ENCODE assay signal across 10 mouse cellular contexts in the genomic region with DNA sequence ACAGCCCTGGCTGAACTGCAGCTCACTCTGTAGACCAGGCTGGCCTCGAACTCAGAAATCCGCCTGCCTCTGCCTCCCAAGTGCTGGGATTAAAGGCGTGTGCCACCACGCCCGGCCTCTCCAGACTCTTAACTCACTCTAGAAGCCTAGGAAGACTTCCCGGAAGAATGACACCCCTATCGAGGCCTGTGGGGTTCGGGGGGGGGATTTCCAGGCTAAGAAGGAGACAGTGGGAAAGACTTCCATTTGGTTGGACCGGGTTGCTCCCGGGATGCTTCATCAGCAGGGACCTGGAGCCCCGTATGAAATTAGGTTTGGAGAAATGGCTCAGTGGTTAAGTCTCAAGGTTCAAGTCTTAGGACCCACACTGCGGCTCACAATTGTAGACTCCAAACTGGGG. TPM values are rescaled to one million over a fixed set of nuclear protein-coding genes. Genes with fewer than 3 reads are reported as not detected.
DNase-seq lines count a peak whose midpoint lies in the region; ATAC-seq and TF ChIP-seq lines count a peak whose summit lies in the region.
"Had no signal": no experiment of that assay in that cellular context is flagged by ENCODE, and none has a peak within 500 bp of the region (broad histone marks: within the 10 kb centered on the region; RNA-seq: fewer than 3 reads in every experiment).

No protein-coding gene starts in this region.

- H3K27ac ChIP-seq in layer of hippocampus, adult 2 months = peak overlapping the region; percentile 97
- H3K27ac ChIP-seq in forebrain, embryonic 10.5 days = peak overlapping the region; percentile 92
- peak overlapping the region; percentile 73 for H3K27ac ChIP-seq in limb, embryonic 13.5 days
- peak overlapping the region; percentile 89 for H3K27ac ChIP-seq in neural tube, embryonic 15.5 days (replicated peaks)

- peak overlapping the region; percentile 69 for H3K9ac ChIP-seq in limb, embryonic 13.5 days
- peak overlapping the region; percentile 46 for H3K9ac ChIP-seq in neural tube, embryonic 15.5 days (replicated peaks)

- H3K4me1 ChIP-seq in forebrain, embryonic 10.5 days = peaks cover 41% of the 10 kb centered on the region
- H3K4me1 ChIP-seq in limb, embryonic 13.5 days = peaks cover 16% of the 10 kb centered on the region
- peaks cover 29% of the 10 kb centered on the region for H3K4me1 ChIP-seq in neural tube, embryonic 15.5 days

- H3K4me2 ChIP-seq in limb, embryonic 13.5 days (replicated peaks) = peak overlapping the region; percentile 80
- H3K4me2 ChIP-seq in neural tube, embryonic 15.5 days = peak overlapping the region; percentile 85

- H3K4me3 ChIP-seq in layer of hippocampus, adult 2 months = peak overlapping the region; percentile 87
- H3K4me3 ChIP-seq in forebrain, embryonic 10.5 days = peak overlapping the region; percentile 94
- peak overlapping the region; percentile 86 for H3K4me3 ChIP-seq in limb, embryonic 13.5 days
- peak overlapping the region; percentile 88 for H3K4me3 ChIP-seq in neural tube, embryonic 15.5 days (replicated peaks)

- ATAC-seq in limb, embryonic 13.5 days (ENCODE audit: low FRiP score, low read depth) = no peak
- no peak for ATAC-seq in neural tube, embryonic 15.5 days (ENCODE audit: low FRiP score)

- no peaks in the 10 kb centered on the region for H3K9me3 ChIP-seq in forebrain, embryonic 10.5 days
- no peaks in the 10 kb centered on the region for H3K9me3 ChIP-seq in limb, embryonic 13.5 days
- no peaks in the 10 kb centered on the region for H3K9me3 ChIP-seq in neural tube, embryonic 15.5 days (replicated peaks)

- 90% methylated on average over 12 of the region's 12 CpGs for WGBS in forebrain, embryonic 10.5 days
- 89% methylated on average over 12 of the region's 12 CpGs for WGBS in limb, embryonic 13.5 days
- 89% methylated on average over 12 of the region's 12 CpGs for WGBS in neural tube, embryonic 15.5 days

- H3K27me3 ChIP-seq in forebrain, embryonic 10.5 days (ENCODE audit: poor library complexity, severe bottlenecking) = no peaks in the 10 kb centered on the region
- no peaks in the 10 kb centered on the region for H3K27me3 ChIP-seq in limb, embryonic 13.5 days
- H3K27me3 ChIP-seq in neural tube, embryonic 15.5 days (replicated peaks) = no peaks in the 10 kb centered on the region

- no peak for DNase-seq in layer of hippocampus, adult 2 months (ENCODE audit: low spot score in 2 of 2)
- no peak for DNase-seq in layer of hippocampus, postnatal 14 days (ENCODE audit: low spot score in 2 of 2)
- DNase-seq in forebrain, embryonic 10.5 days (ENCODE audit: extremely low spot score, low spot score) = no peak
- no peak for DNase-seq in cerebellum, adult 11-12 months
- DNase-seq in frontal cortex, postnatal 25 days (ENCODE audit: low spot score in 2 of 2) = no peak
- no peak for DNase-seq in urinary bladder, postnatal 36 days (ENCODE audit: low spot score in 2 of 2)

- peaks cover 12% of the 10 kb centered on the region; the same call in 1 of the 2 replicates for H3K36me3 ChIP-seq in forebrain, embryonic 10.5 days (replicated peaks)
- H3K36me3 ChIP-seq in limb, embryonic 13.5 days = peaks cover 6% of the 10 kb centered on the region; the same call in 1 of the 2 replicates
- no peaks in the 10 kb centered on the region for H3K36me3 ChIP-seq in neural tube, embryonic 15.5 days

- no peak for TF ChIP-seq CTCF in layer of hippocampus, adult 2 months (conservative IDR thresholded peaks at IDR 0.05)

RNA-seq across cellular contexts. Expression of gene Fpgs, which starts 9.3 kb away (rescaled TPM):
- 10 to 100 TPM; 10.7 to 14.6 TPM for total RNA-seq in layer of hippocampus, adult 2 months (2021)
- total RNA-seq in layer of hippocampus, postnatal 14 days (2021) = 10 to 100 TPM; 11.6 to 13.0 TPM
- polyA plus RNA-seq in forebrain, embryonic 10.5 days (2016; fragmentation: Nextera tagmentation; extraction: Ambion mirVana) = 27.4 and 29.5 TPM in 2 replicates
- 34.3 and 35.4 TPM in 2 replicates for polyA plus RNA-seq in limb, embryonic 13.5 days (2015; fragmentation: Nextera tagmentation; extraction: Ambion mirVana)
- polyA plus RNA-seq in neural tube, embryonic 15.5 days (2015; fragmentation: Nextera tagmentation; extraction: Ambion mirVana) = 19.3 and 20.6 TPM in 2 replicates

RNA-seq across cellular contexts. Expression of gene Cdk9, which starts 18.2 kb away (rescaled TPM):
- total RNA-seq in layer of hippocampus, adult 2 months (2021) = 100 to 1,000 TPM; 115 to 121 TPM
- total RNA-seq in layer of hippocampus, postnatal 14 days (2021) = 10 to 100 TPM; 88.8 to 91.1 TPM
- 135 and 139 TPM in 2 replicates for polyA plus RNA-seq in forebrain, embryonic 10.5 days (2016; fragmentation: Nextera tagmentation; extraction: Ambion mirVana)
- polyA plus RNA-seq in limb, embryonic 13.5 days (2015; fragmentation: Nextera tagmentation; extraction: Ambion mirVana) = 106 and 112 TPM in 2 replicates
- polyA plus RNA-seq in neural tube, embryonic 15.5 days (2015; fragmentation: Nextera tagmentation; extraction: Ambion mirVana) = 63.0 and 82.4 TPM in 2 replicates

RNA-seq across cellular contexts. Expression of gene Sh2d3c, which starts 26.2 kb away (rescaled TPM):
- 10 to 100 TPM; 18.9 to 20.1 TPM for total RNA-seq in layer of hippocampus, adult 2 months (2021)
- 10 to 100 TPM; 31.4 to 33.2 TPM for total RNA-seq in layer of hippocampus, postnatal 14 days (2021)
- 28.6 and 30.2 TPM in 2 replicates for polyA plus RNA-seq in forebrain, embryonic 10.5 days (2016; fragmentation: Nextera tagmentation; extraction: Ambion mirVana)
- polyA plus RNA-seq in limb, embryonic 13.5 days (2015; fragmentation: Nextera tagmentation; extraction: Ambion mirVana) = 21.2 and 22.9 TPM in 2 replicates
- polyA plus RNA-seq in neural tube, embryonic 15.5 days (2015; fragmentation: Nextera tagmentation; extraction: Ambion mirVana) = 50.1 and 51.5 TPM in 2 replicates

RNA-seq across cellular contexts. Expression of gene 6330409D20Rik, which starts 46.1 kb away (rescaled TPM):
- total RNA-seq in layer of hippocampus, adult 2 months (2021) = 1 to 10 TPM; 1.4 to 2.9 TPM
- 1 to 10 TPM; 2.8 to 2.9 TPM for total RNA-seq in layer of hippocampus, postnatal 14 days (2021)
- 0.69 and 1.2 TPM in 2 replicates for polyA plus RNA-seq in forebrain, embryonic 10.5 days (2016; fragmentation: Nextera tagmentation; extraction: Ambion mirVana)
- 0.51 TPM in 1 of 2 replicates, not detected in the other for polyA plus RNA-seq in limb, embryonic 13.5 days (2015; fragmentation: Nextera tagmentation; extraction: Ambion mirVana)
- polyA plus RNA-seq in neural tube, embryonic 15.5 days (2015; fragmentation: Nextera tagmentation; extraction: Ambion mirVana) = 2.9 and 3.6 TPM in 2 replicates
- total RNA-seq: gastrocnemius, adult 8-10 months; neutrophil, adult 5-6 weeks had no signal

RNA-seq across cellular contexts. Expression of gene Eng, which starts 48.3 kb away (rescaled TPM):
- total RNA-seq in layer of hippocampus, adult 2 months (2021) = 10 to 100 TPM; 16.4 to 19.7 TPM
- total RNA-seq in layer of hippocampus, postnatal 14 days (2021) = 10 to 100 TPM; 27.0 to 28.8 TPM
- 24.5 and 24.7 TPM in 2 replicates for polyA plus RNA-seq in forebrain, embryonic 10.5 days (2016; fragmentation: Nextera tagmentation; extraction: Ambion mirVana)
- 43.5 and 45.6 TPM in 2 replicates for polyA plus RNA-seq in limb, embryonic 13.5 days (2015; fragmentation: Nextera tagmentation; extraction: Ambion mirVana)
- 29.6 and 40.5 TPM in 2 replicates for polyA plus RNA-seq in neural tube, embryonic 15.5 days (2015; fragmentation: Nextera tagmentation; extraction: Ambion mirVana)
- total RNA-seq: neutrophil, adult 5-6 weeks had no signal
